Mouse (Mus musculus): ENCODE results near the gene Gm20831. TPM values are rescaled to one million over a fixed set of nuclear protein-coding genes. Genes with fewer than 3 reads are reported as not detected.
"Not testable (repeated sequence)": the region's sequence is repeated elsewhere in the genome, so short reads cannot be mapped to it uniquely, and the experiment has no call there.

The Gm20831 gene
- not detected in 2 replicates for polyA plus RNA-seq (2016; fragmentation: Nextera tagmentation; extraction: Ambion mirVana)

DNA sequence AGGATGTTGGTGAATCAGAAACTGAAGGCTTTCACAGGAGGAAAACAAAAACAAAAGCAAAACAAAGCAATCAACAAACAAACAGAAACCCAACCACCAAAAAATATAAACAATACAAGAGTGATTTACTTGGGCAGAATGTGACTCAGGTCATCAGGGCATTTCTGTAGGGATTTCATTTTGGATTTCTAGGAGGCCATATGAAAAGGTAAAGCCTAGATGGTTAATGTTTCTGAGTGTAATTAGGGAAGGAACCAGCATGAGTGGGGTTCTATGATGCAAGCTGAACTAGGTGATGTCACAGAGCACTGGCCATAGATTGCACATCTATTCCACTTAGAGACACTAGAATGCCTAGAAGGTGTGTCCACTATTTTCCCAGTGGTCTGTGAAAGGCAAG, at the start of gene Gm20831, which contains the start of gene Gm20772:
Gene Gm20831 (plus strand): TSS at position 301 of the 400 bp plus-strand sequence.
Gene Gm20772 (plus strand): TSS at position 301 of the 400 bp plus-strand sequence.
- not testable (repeated sequence) for H3K27me3 ChIP-seq (ENCODE audit: insufficient read depth, poor library complexity, severe bottlenecking); H3K4me1 ChIP-seq (replicated peaks); DNase-seq (ENCODE audit: low spot score); H3K27ac ChIP-seq; H3K36me3 ChIP-seq; H3K9me3 ChIP-seq; H3K4me3 ChIP-seq

DNA sequence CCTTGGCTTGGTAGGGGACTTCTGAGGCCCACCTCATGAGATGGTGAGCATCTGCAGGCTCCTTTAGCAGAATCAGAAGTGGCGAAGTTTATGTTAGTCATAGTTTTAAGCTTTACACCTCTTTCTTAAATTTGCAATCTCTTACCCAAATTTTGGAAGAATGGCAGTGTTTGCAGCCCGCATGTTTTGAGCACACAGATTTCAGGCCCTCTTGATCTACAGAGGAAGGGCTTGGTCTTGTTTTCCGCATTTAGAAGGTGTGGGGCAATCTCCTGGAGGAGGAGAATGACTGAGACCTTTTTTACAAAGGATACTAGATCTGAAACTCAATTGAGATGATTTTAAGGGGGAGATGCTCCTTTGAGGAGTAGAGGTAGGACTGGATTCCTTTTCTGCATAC, 28.4 kb upstream of the Gm20831 start, which contains the start of gene Gm21904:
Gene Gm21904 (minus strand): TSS at position 101 of the 400 bp plus-strand sequence.
- DNase-seq (ENCODE audit: low spot score) = not testable (repeated sequence)
- WGBS = no CpG with 5 or more reads among the region's 3 CpGs

DNA sequence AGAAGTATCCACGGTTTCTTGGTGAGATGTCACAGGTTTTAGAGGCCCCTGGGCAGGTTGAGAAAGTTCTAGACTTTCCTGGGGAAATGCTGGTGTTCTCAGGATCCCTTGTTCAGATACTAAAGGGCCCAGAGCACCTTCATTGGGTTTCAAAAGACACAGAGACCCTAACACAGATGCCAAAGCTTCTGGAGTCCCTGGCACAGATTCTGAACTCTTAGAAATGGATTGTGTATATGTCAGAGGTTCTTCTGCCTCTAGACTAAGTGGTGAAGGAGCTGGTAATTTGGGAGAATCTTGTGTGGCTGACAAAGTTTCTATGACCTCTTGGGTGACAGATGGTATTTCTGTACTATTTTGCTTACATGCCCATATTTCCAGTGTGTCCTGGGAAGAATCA, 62.7 kb downstream of the Gm20831 start, which contains the start of gene Srsy:
Gene Srsy (minus strand): TSS at position 101 of the 400 bp plus-strand sequence.
- not testable (repeated sequence) for H3K36me3 ChIP-seq; H3K4me1 ChIP-seq (replicated peaks); DNase-seq (ENCODE audit: low spot score); H3K27ac ChIP-seq; H3K27me3 ChIP-seq (ENCODE audit: insufficient read depth, poor library complexity, severe bottlenecking); H3K4me3 ChIP-seq; H3K9me3 ChIP-seq
- no CpG with 5 or more reads among the region's 1 CpGs for WGBS

More for the DNA sequence above, 28.4 kb upstream of the Gm20831 start, which contains the start of gene Gm21904:
- not testable (repeated sequence) for H3K36me3 ChIP-seq; H3K4me3 ChIP-seq; H3K4me1 ChIP-seq (replicated peaks); H3K9me3 ChIP-seq; H3K27ac ChIP-seq; H3K27me3 ChIP-seq (ENCODE audit: insufficient read depth, poor library complexity, severe bottlenecking)

Other genes with a start within 250 kb of the Gm20831 start
- gene Gm21904, start 28.5 kb upstream of the Gm20831 start, polyA plus RNA-seq (2016; fragmentation: Nextera tagmentation; extraction: Ambion mirVana) = not detected in 2 replicates
- gene Gm20772, start within 50 bp of the Gm20831 start, polyA plus RNA-seq (2016; fragmentation: Nextera tagmentation; extraction: Ambion mirVana) = not detected in 2 replicates
- not detected in 2 replicates for gene Srsy, start 62.6 kb downstream of the Gm20831 start, polyA plus RNA-seq (2016; fragmentation: Nextera tagmentation; extraction: Ambion mirVana)
- gene Gm21764, start 187.1 kb downstream of the Gm20831 start, polyA plus RNA-seq (2016; fragmentation: Nextera tagmentation; extraction: Ambion mirVana) = not detected in 2 replicates
- not detected in 2 replicates for gene Ssty1, start 214.4 kb downstream of the Gm20831 start, polyA plus RNA-seq (2016; fragmentation: Nextera tagmentation; extraction: Ambion mirVana)